Mouse (Mus musculus): ENCODE measurements around the gene 1700067K01Rik.

GRCm38 (mm10) chr8:84052746-84053145 is 51.4 kb downstream of the 1700067K01Rik start:
- TF ChIP-seq POLR2A (IDR thresholded peaks at IDR 0.05; ENCODE audit: borderline replicate concordance, low read depth, low read length) (no peak), CTCF (IDR thresholded peaks at IDR 0.05; ENCODE audit: low read depth, low read length) (no peak)
